Mouse (Mus musculus) ES-Bruce4 (cell line): ENCODE measurements at regions not wholly inside any gene's neighbourhood (a gene's known extent, or its start where the extent isn't known, plus 50 kb on each side); places are given as distances from the start of the nearest gene placed in this dataset.

Experiments used
- EP300 ChIP-seq: IDR thresholded peaks from 2 replicates; pipeline ENCODE4 v1.6.1; 2011; ENCODE audit warnings: low read depth, low read length; ENCODE audit not compliant: insufficient read depth
- POLR2A ChIP-seq: IDR thresholded peaks from one replicate; pipeline ENCODE4 v1.8.1; 2011; ENCODE audit warnings: low read length; ENCODE audit not compliant: insufficient read depth

DNA sequence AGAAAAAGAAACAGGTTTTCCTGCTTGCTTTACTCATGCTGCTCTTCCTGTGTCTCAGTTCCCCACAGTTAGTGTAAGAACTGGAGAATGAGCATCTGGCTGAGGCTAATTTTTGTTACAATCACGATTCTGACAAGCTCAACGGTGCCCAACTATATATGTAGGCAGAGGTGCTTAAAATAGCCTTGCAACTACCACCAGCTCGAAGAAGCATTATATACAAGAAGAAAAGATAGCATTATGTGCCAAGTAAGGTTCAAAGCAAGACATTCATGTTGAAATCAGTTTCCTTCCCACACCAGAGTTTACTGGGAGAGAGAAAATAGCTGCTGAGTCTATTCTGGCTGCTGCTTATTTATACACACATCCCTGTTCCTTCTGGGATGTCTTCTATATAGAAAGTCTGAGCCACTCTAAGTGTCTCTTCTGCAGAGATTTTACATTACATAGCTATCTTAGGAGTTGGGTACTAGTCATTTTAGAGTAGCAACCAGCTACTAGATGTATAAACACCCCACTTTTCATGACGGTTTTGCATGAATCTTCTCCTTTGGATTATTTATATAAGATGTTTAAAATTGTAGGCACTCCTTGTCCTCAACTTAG, 568.2 kb upstream of the Plxna2 start:
- no peak for TF ChIP-seq EP300
- no peak for TF ChIP-seq POLR2A
